Mouse (Mus musculus): ENCODE data around the gene Rnd2. TPM values are rescaled to one million over a fixed set of nuclear protein-coding genes. Genes with fewer than 3 reads are reported as not detected.

Gene Rnd2
- 43.9 and 49.0 TPM in 2 replicates for polyA plus RNA-seq (2014; fragmentation: Nextera tagmentation; extraction: Ambion mirVana)

DNA sequence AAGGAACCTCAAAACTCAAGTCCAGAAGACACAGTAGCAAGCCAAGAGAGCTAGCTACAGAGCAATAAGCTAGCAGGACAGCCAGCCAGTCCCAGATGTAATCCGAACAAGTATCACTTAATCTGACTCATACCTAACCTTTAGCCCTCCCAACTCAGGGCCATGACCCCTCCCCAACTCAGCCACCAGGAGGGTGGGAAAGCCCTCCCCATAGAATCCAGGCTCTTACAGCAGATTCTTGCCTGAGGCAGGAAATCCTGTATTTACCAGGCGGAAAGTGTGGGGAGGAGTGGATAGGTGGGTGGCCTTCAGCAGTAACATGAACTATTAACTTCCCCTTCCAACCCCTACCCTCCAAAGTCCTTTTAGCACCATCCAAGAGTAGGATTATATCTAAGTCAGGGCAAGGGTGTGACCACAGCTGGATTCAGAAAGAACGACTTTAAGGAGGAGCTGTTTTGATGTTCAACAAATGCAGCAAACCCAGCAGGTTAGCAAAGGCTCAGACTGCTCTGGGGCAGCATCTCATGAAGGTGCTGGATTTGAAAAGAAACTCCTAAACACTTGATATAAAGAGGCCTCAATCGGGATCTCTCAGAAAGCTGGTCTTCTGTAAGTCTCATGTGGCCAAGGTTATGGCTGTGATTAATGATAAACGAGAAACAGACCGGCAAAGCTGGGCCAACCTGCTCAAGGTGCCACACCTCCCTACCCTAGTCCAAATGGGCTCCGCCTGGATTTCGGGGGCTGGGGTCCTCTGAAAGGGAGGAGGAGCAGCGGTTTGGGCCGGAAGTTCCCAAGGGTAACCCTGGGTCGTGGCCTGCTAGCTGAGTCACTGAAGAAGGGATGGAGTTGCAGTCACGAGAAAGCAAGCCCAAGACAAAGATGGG, at the start of gene Rnd2:
Gene Rnd2 (plus strand): TSS at position 789 of the 890 bp plus-strand sequence.
- H3K9ac ChIP-seq (ENCODE audit: low read length) = peak within 1 kb of the TSS; percentile 72
- peak within 1 kb of the TSS; percentile 83 for H3K4me3 ChIP-seq (ENCODE audit: low read depth, low read length)
- 12% methylated on average over 12 of the region's 12 CpGs for WGBS
- H3K27me3 ChIP-seq (ENCODE audit: control insufficient read depth, insufficient read depth, low read length) = no peaks in the 10 kb centered on the region
- H3K4me2 ChIP-seq (ENCODE audit: low read depth) = peak within 1 kb of the TSS; percentile 92
- no peaks in the 10 kb centered on the region for H3K9me3 ChIP-seq (ENCODE audit: control insufficient read depth, low read length)
- peaks cover 33% of the 10 kb centered on the region for H3K4me1 ChIP-seq (ENCODE audit: control insufficient read depth, insufficient read depth, low read length)
- DNase-seq (ENCODE audit: low spot score) (peak; percentile 22), ATAC-seq (ENCODE audit: insufficient read depth, low FRiP score, low TSS enrichment) (no peak)
- H3K27ac ChIP-seq (ENCODE audit: low read depth, low read length) = peak within 1 kb of the TSS; percentile 73
- H3K36me3 ChIP-seq (ENCODE audit: control insufficient read depth, insufficient read depth, low read length) = peaks cover 4% of the 10 kb centered on the region; the same call in 1 of the 2 replicates

DNA sequence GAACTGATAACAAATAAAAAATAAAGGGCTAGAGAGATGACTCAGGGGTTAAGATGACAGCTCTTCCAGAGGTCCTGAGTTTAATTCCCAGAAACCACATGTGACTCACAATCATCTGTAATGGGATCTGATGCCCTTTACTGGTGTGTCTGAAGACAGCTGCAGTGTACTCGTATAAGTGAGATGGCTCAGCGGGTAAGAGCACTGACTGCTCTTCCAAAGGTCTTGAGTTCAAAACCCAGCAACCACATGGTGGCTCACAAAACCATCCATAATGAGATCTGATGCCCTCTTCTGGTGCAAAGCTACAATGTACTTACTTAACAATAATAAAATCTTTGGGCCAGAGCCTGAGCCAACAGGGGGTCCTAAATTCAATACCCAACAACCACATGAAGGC, 49.5 kb upstream of the Rnd2 start:
- H3K4me2 ChIP-seq (ENCODE audit: low read depth) = no peak overlapping the region
- H3K36me3 ChIP-seq (ENCODE audit: control insufficient read depth, insufficient read depth, low read length) = peaks cover 13% of the 10 kb centered on the region
- H3K9ac ChIP-seq (ENCODE audit: low read length) = no peak overlapping the region
- H3K27ac ChIP-seq (ENCODE audit: low read depth, low read length) = no peak overlapping the region
- H3K4me1 ChIP-seq (ENCODE audit: control insufficient read depth, insufficient read depth, low read length) = peaks cover 6% of the 10 kb centered on the region
- no peak overlapping the region for H3K4me3 ChIP-seq (ENCODE audit: low read depth, low read length)
- 89% methylated on average over 2 of the region's 2 CpGs for WGBS
- no peaks in the 10 kb centered on the region for H3K27me3 ChIP-seq (ENCODE audit: control insufficient read depth, insufficient read depth, low read length)
- no peaks in the 10 kb centered on the region for H3K9me3 ChIP-seq (ENCODE audit: control insufficient read depth, low read length)
- no peak for ATAC-seq (ENCODE audit: insufficient read depth, low FRiP score, low TSS enrichment)
- no peak for DNase-seq (ENCODE audit: low spot score)

DNA sequence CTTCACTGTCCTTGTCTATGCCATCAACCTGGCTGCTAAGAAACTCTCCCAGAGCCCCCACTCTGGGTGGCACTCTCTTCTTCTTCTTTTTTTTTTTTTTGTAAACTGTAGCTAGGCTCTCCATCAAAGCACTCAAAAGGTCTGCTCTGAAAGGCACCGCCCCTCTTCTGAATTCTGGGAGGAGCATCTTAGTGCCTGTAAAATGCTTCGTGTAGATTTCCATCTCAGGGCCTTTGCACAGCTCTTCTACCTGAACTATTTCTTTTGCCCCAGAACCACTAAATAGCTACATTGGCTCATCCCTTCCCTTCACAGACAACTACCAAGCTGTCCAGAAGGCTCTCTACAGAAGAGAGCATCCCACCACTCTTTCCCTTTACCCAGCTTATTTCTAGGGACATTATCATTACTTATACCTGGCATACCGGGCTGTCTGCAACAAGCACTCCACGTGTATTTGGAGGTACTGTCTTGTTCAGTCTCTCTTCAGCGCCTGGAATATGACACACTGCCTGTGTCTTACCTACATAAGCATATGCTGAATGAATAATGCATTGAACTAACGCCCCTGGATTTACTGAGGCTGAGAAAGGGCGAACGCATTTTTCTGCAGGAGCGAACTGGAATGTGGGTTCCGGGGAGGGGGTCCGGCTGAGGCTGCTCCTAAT, 48.2 kb upstream of the Rnd2 start:
- WGBS = 4% methylated on average over 11 of the region's 11 CpGs
- Histone ChIP-seq H3K9ac (ENCODE audit: low read length) (peak overlapping the region; percentile 75), H3K4me1 (ENCODE audit: control insufficient read depth, insufficient read depth, low read length) (peaks cover 6% of the 10 kb centered on the region), H3K4me3 (ENCODE audit: low read depth, low read length) (peak overlapping the region; percentile 68), H3K27me3 (ENCODE audit: control insufficient read depth, insufficient read depth, low read length) (no peaks in the 10 kb centered on the region), H3K9me3 (ENCODE audit: control insufficient read depth, low read length) (no peaks in the 10 kb centered on the region), H3K4me2 (ENCODE audit: low read depth) (peak overlapping the region; percentile 86), H3K36me3 (ENCODE audit: control insufficient read depth, insufficient read depth, low read length) (peaks cover 4% of the 10 kb centered on the region; the same call in 1 of the 2 replicates), H3K27ac (ENCODE audit: low read depth, low read length) (0 out of 2 replicates have a peak overlapping the region, but pooled peaks have one; percentile 39)
- DNase-seq (ENCODE audit: low spot score) (no peak), ATAC-seq (ENCODE audit: insufficient read depth, low FRiP score, low TSS enrichment) (peak; percentile 6; the same call in 1 of the 2 replicates)

DNA sequence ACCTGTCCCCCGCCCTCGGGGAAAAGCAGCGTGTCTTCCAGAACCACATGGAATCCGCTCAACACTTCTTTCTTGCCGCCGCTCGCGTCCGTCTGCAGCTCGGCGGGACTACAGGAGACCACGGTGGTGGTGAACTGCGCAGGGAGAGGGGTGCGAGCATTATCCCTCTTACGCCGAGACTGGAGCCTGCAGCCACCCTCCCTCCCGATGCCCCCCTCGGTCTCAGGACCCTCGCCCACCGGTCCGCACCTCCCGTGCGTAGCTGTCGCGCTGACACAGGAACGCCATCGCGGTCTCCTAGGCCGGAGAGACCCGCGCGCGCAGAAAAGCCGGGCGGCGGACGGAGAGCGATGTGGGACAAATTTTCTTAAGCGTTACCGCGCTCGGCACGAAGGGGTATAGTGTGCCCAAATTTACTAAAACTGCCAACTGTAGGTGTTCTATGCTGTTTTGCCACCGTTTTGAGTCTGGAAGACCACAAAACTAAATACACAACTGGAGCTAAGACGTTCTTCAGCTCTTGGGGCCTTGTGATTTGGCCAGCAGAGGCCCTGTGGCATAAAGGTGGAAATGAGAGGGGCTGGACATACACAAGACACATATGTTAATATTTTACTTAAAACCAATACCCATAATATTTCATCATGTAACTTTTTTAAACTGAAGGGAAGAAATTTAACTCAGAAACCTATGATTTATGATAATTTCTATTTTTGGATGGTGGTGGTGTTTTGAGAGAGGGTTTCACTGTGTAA, 47.5 kb upstream of the Rnd2 start, which contains the start of gene Aarsd1:
Gene Aarsd1 (minus strand): TSS at position 515 of the 755 bp plus-strand sequence.
- H3K27ac ChIP-seq (ENCODE audit: low read depth, low read length) = 0 out of 2 replicates have a peak within 1 kb of the TSS, but pooled peaks have one; percentile 39
- peak; percentile 71 for ATAC-seq (ENCODE audit: insufficient read depth, low FRiP score, low TSS enrichment)
- H3K9ac ChIP-seq (ENCODE audit: low read length) = peak within 1 kb of the TSS; percentile 75
- peaks cover 4% of the 10 kb centered on the region; the same call in 1 of the 2 replicates for H3K36me3 ChIP-seq (ENCODE audit: control insufficient read depth, insufficient read depth, low read length)
- WGBS = under 1% methylated on average over 45 of the region's 45 CpGs
- no peaks in the 10 kb centered on the region for H3K27me3 ChIP-seq (ENCODE audit: control insufficient read depth, insufficient read depth, low read length)
- H3K4me3 ChIP-seq (ENCODE audit: low read depth, low read length) = peak within 1 kb of the TSS; percentile 68
- peak; percentile 91 for DNase-seq (ENCODE audit: low spot score)
- H3K4me1 ChIP-seq (ENCODE audit: control insufficient read depth, insufficient read depth, low read length) = peaks cover 6% of the 10 kb centered on the region
- peak within 1 kb of the TSS; percentile 86 for H3K4me2 ChIP-seq (ENCODE audit: low read depth)
- no peaks in the 10 kb centered on the region for H3K9me3 ChIP-seq (ENCODE audit: control insufficient read depth, low read length)

DNA sequence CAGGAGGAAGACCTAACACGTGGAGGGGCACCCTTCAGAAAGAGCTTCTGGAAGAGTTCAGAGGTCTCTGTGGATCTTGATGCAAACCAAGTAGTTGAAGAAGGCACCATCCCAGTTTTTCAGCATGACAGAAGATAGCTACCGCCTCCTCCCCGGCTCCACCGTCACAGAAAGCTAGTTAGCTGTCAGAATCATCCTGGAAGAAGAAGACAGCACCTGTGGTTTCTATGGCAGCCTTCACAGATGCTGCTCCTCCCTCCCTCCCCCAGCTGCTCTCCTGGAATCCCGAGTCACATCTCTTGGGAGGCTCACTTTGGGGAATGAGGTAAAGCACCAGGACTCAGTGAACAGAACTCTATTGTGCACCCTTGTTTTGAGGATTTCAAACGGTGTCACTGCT, 45.8 kb upstream of the Rnd2 start:
- Histone ChIP-seq H3K36me3 (ENCODE audit: control insufficient read depth, insufficient read depth, low read length) (peaks cover 1% of the 10 kb centered on the region; the same call in 1 of the 2 replicates), H3K9me3 (ENCODE audit: control insufficient read depth, low read length) (no peaks in the 10 kb centered on the region), H3K4me3 (ENCODE audit: low read depth, low read length) (no peak overlapping the region), H3K4me2 (ENCODE audit: low read depth) (no peak overlapping the region), H3K9ac (ENCODE audit: low read length) (no peak overlapping the region), H3K27ac (ENCODE audit: low read depth, low read length) (no peak overlapping the region), H3K4me1 (ENCODE audit: control insufficient read depth, insufficient read depth, low read length) (peaks cover 6% of the 10 kb centered on the region), H3K27me3 (ENCODE audit: control insufficient read depth, insufficient read depth, low read length) (no peaks in the 10 kb centered on the region)
- 60% methylated on average over 6 of the region's 6 CpGs for WGBS
- DNase-seq (ENCODE audit: low spot score) (no peak), ATAC-seq (ENCODE audit: insufficient read depth, low FRiP score, low TSS enrichment) (no peak)

DNA sequence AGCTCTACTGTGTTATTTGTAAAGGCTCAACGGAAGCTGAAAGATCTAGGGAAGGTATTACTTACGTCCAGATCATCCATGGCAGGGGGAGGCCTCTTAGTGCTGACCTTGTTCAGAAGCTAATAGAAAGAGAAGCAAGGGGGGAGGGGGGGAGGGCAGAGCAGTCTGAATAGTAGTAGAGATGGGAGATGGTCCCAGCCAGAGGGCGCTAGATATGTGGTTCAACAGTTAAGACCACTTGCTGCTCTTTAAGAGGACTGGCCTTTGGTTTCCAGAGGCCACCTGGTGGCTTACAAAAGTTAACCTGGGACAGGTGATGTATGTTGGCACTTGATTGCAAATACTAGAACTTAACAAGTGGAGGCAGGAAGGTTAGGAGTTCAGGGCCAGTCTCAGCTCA, 45.2 kb upstream of the Rnd2 start:
- no peak for DNase-seq (ENCODE audit: low spot score)

DNA sequence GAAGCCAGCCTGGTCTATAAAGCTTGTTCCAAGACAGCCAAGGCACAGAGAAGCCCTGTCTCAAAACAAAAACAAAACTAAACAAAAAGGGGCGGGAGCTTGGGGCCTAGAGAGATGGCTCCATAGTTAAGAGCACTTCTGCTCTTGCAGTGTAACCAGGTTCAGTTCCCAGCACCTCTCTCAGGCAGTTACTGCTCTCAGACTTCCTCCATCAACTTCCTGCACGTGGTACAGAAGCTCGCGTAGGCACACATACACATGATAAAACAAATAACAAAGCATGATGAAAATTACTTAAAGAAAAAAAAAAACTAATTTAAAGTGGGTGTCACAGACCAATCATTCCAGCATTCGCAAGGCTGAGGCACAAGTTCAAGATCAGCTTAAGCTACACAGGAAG, 44.7 kb upstream of the Rnd2 start:
- ATAC-seq (ENCODE audit: insufficient read depth, low FRiP score, low TSS enrichment) (no peak), DNase-seq (ENCODE audit: low spot score) (no peak)
- Histone ChIP-seq H3K27ac (ENCODE audit: low read depth, low read length) (no peak overlapping the region), H3K36me3 (ENCODE audit: control insufficient read depth, insufficient read depth, low read length) (no peaks in the 10 kb centered on the region), H3K4me1 (ENCODE audit: control insufficient read depth, insufficient read depth, low read length) (peaks cover 6% of the 10 kb centered on the region), H3K4me2 (ENCODE audit: low read depth) (no peak overlapping the region), H3K27me3 (ENCODE audit: control insufficient read depth, insufficient read depth, low read length) (no peaks in the 10 kb centered on the region), H3K9ac (ENCODE audit: low read length) (no peak overlapping the region), H3K4me3 (ENCODE audit: low read depth, low read length) (no peak overlapping the region), H3K9me3 (ENCODE audit: control insufficient read depth, low read length) (no peaks in the 10 kb centered on the region)
- 89% methylated on average over 5 of the region's 5 CpGs for WGBS

More for the DNA sequence above, 45.2 kb upstream of the Rnd2 start:
- Histone ChIP-seq H3K4me3 (ENCODE audit: low read depth, low read length) (no peak overlapping the region), H3K4me1 (ENCODE audit: control insufficient read depth, insufficient read depth, low read length) (peaks cover 6% of the 10 kb centered on the region), H3K36me3 (ENCODE audit: control insufficient read depth, insufficient read depth, low read length) (no peaks in the 10 kb centered on the region), H3K27me3 (ENCODE audit: control insufficient read depth, insufficient read depth, low read length) (no peaks in the 10 kb centered on the region), H3K9ac (ENCODE audit: low read length) (no peak overlapping the region), H3K4me2 (ENCODE audit: low read depth) (no peak overlapping the region), H3K9me3 (ENCODE audit: control insufficient read depth, low read length) (no peaks in the 10 kb centered on the region), H3K27ac (ENCODE audit: low read depth, low read length) (no peak overlapping the region)
- WGBS = 30% methylated on average over 3 of the region's 3 CpGs
- ATAC-seq (ENCODE audit: insufficient read depth, low FRiP score, low TSS enrichment) = no peak

All from neural tube, embryonic 11.5 days (tissue).